Mouse (Mus musculus): Measurements from ENCODE around the gene Ston1.

GRCm38 (mm10) chr17:88556688-88557087, 40.8 kb upstream of the Ston1 start:
- no peak for TF ChIP-seq POLR2A (IDR thresholded peaks at IDR 0.05; ENCODE audit: low read depth, low read length)
- TF ChIP-seq CTCF (IDR thresholded peaks at IDR 0.05; ENCODE audit: extremely low read depth, insufficient read depth, insufficient read length, insufficient replicate concordance): no peak

All from spleen, adult 2 months (tissue).